Mouse (Mus musculus) testis, adult 2 months (tissue): ENCODE results near the gene Nrl. TPM values are rescaled to one million over a fixed set of nuclear protein-coding genes. Genes with fewer than 3 reads are reported as not detected.
A peak's percentile ranks its signal among the peaks of the same experiment; 100 is the strongest.

ENCODE experiments used
- H3K27ac ChIP-seq: fragments of 200-500 bp; 2 replicates; pipeline ENCODE4 v1.5.1; 2012; ENCODE audit warnings: low read depth, low read length; ENCODE audit not compliant: control insufficient read depth, insufficient read depth
- H3K27me3 ChIP-seq: fragments of 200-500 bp; 2 replicates; pipeline ENCODE4 v1.6.1; 2012; ENCODE audit warnings: mild to moderate bottlenecking, low read length, moderate library complexity; ENCODE audit not compliant: control insufficient read depth, insufficient read depth
- H3K36me3 ChIP-seq: fragments of 200-500 bp; 2 replicates; pipeline ENCODE4 v1.6.1; 2012; ENCODE audit warnings: mild to moderate bottlenecking, low read length; ENCODE audit not compliant: control insufficient read depth, insufficient read depth
- H3K4me1 ChIP-seq: fragments of 200-500 bp; 2 replicates; pipeline ENCODE4 v1.6.1; 2012; ENCODE audit warnings: low read length; ENCODE audit not compliant: control insufficient read depth, insufficient read depth
- H3K4me3 ChIP-seq: fragments of 200-500 bp; 2 replicates; pipeline ENCODE4 v1.5.1; 2012; ENCODE audit warnings: low read depth, mild to moderate bottlenecking, low read length, moderate library complexity, mixed read lengths; ENCODE audit not compliant: control insufficient read depth
- CTCF ChIP-seq: fragments of 200-500 bp; IDR thresholded peaks from 2 replicates; pipeline ENCODE4 v1.5.1; 2012; ENCODE audit warnings: low read depth, mild to moderate bottlenecking, inconsistent platforms, low read length, moderate library complexity; ENCODE audit not compliant: control insufficient read depth, insufficient read depth, insufficient replicate concordance
- POLR2A ChIP-seq: fragments of 200-500 bp; IDR thresholded peaks from 2 replicates; pipeline ENCODE4 v1.6.1; 2012; ENCODE audit warnings: low read depth, mild to moderate bottlenecking, inconsistent platforms, low read length, moderate library complexity; ENCODE audit not compliant: control insufficient read depth
- polyA plus RNA-seq: library from polyadenylated mRNA; depleted of rRNA; stranded (reverse); fragments of >200 nt; gene quantifications from 2 replicates; pipeline ENCODE4 v1.2.3, GENCODE M21; 2012

The Nrl gene
- polyA plus RNA-seq, 1 experiment = 0.20 TPM

DNA sequence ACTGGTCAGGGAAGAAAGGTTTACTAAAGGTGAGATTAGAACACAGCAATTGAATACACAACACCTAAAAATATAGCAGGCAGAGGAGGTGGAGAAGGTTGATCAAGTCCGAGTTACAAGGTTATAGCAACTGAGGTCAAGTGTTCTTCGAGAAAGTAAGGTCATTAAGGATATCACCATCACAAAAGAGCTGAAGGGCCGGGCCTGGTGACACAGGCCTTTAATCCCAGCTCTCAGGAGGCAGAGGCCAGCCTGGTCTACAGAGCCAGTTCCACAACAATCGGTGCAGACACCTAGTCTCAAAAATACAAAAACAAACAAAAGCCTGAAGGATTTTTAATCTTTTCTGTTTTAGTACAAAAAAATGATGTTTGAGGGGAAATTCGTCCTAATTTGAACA, 26.6 kb upstream of the Nrl start:
- no peak for TF ChIP-seq CTCF
- TF ChIP-seq POLR2A = no peak
- Histone ChIP-seq H3K27me3 (no peaks in the 10 kb centered on the region), H3K27ac (no peak overlapping the region), H3K4me3 (no peak overlapping the region), H3K4me1 (no peaks in the 10 kb centered on the region), H3K36me3 (no peaks in the 10 kb centered on the region; the same call in 1 of the 2 replicates)

DNA sequence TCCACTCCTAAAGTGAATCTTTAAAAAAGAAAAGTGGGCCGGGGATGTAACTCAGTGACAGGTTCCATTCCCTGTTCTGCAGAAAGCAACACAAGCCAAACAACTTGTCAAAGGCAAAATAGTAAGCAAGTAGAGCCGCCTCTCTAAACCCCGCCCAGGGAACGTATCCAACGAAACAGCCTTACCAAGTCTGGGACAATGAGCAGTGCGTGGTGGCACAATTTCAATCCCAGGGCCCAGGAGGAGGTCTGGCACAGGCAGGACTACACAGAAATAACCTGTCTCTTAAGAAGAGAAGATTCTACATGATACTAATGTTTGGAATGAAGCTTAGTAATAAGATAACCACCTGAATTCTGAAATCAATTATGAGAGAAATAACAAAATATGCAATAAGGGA, 25.4 kb upstream of the Nrl start:
- no peaks in the 10 kb centered on the region for H3K27me3 ChIP-seq
- no peaks in the 10 kb centered on the region; the same call in 1 of the 2 replicates for H3K36me3 ChIP-seq
- H3K4me1 ChIP-seq = no peaks in the 10 kb centered on the region
- TF ChIP-seq CTCF = no peak
- no peak for TF ChIP-seq POLR2A
- H3K4me3 ChIP-seq = no peak overlapping the region
- H3K27ac ChIP-seq = no peak overlapping the region

DNA sequence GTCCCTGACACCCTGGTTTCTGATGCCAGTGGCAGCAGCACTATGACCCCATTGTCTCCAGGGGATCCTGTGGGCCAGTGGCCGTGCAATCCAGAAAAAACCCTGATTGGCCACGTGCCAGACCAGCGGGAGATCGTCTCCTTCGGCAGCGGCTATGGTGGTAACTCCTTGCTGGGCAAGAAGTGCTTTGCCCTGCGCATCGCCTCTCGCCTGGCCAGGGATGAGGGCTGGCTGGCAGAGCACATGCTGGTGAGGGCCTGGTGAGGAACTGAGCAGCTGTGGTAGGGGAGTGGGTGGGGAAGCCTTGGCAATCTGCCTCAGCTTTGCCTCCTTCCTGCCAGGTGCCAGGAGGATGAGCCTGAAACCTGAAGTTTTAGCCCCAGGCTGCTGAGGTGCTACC, 19.6 kb upstream of the Nrl start:
- Histone ChIP-seq H3K4me3 (no peak overlapping the region), H3K36me3 (no peaks in the 10 kb centered on the region; the same call in 1 of the 2 replicates), H3K27ac (no peak overlapping the region), H3K4me1 (peaks cover 4% of the 10 kb centered on the region), H3K27me3 (no peaks in the 10 kb centered on the region)
- no peak for TF ChIP-seq CTCF
- no peak for TF ChIP-seq POLR2A

DNA sequence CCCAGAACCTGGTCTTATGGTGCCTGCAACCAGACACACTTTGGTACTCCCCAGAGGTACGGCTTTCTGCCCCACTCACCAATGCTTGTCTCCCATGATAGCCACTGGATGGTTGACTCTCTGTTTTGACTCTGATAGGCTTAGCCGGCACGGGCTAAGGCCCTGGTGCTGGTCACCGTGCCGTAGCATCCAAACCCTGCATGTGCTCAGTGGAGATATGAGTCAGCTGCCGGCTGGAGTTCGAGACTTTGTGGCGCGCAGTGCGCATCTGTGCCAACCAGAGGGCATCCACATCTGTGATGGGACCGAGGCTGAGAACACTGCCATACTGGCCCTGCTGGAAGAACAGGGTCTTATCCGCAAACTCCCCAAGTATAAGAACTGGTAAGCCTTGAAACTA, 17.5 kb upstream of the Nrl start:
- Histone ChIP-seq H3K4me3 (no peak overlapping the region), H3K4me1 (peaks cover 4% of the 10 kb centered on the region), H3K27me3 (no peaks in the 10 kb centered on the region), H3K36me3 (no peaks in the 10 kb centered on the region), H3K27ac (no peak overlapping the region)
- TF ChIP-seq POLR2A (no peak), CTCF (no peak)

DNA sequence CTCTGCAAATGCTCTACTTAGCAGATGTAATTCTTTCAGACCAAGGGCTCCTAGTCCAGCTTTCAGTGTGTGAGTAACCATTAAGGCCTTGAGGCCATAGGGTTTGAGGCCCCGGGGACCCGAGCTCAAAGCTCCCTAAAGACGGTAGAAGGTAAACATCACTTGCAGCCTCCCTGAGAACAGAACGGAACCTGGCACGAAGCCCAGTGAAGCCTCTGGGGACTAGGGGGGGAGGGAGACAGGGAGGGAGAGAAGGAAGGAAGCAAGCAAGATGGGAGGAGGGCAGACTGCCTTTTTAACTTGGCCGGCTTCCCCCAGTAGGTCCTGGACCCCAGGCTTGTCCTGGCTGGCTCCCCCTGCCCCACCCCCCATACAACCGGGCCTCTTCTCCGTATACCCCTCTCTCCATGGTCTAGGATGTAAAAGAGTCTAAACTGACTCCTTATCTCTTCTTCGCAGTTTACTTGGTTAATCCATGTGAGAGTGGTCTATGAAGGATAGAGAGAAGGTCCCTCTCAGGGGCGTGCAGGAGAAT, 16.1 kb upstream of the Nrl start:
- TF ChIP-seq CTCF (no peak), POLR2A (no peak)
- H3K4me3 ChIP-seq = peak overlapping the region; percentile 66
- no peaks in the 10 kb centered on the region for H3K36me3 ChIP-seq
- H3K4me1 ChIP-seq = peaks cover 4% of the 10 kb centered on the region
- H3K27ac ChIP-seq = no peak overlapping the region
- H3K27me3 ChIP-seq = no peaks in the 10 kb centered on the region

DNA sequence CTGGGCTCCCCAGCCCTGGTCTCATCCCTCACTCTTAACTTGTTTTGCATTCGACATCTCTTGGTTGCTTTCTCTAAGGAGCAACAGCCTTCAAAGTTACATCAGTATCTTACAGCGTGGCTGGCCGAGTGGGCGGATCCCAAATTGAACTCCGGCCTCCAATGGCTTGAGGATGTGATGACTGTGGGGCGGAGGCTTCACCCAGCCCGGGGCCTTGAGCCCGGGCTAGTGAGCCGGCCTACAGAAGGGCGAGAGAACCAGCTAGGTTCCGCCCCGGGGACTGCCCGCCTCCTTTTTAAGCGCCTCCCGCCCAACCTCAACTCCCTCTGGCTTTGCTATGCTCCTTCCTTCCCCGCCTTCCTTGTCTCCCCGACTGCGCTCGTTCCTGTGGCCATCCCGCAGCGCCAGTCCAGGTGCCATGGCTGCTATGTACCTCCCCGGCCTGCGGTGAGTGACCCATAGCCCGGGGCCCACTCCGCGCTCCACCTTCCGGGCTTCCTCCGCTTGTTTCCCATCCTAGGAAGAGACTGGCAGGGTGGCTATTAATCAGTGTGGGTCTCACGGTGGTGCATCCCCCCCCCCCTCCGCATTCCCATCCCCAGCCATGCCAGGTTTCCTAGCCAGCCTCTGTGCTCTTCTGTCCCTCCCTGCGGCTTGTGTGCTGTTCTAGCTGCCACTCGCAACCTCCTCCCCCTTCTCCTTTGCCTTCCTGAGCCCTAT, 15.4 kb upstream of the Nrl start, which contains the start of gene Pck2:
Gene Pck2 (plus strand): TSS at position 200 of the 720 bp plus-strand sequence.
- Histone ChIP-seq H3K4me3 (peak within 1 kb of the TSS; percentile 66), H3K36me3 (no peaks in the 10 kb centered on the region), H3K27ac (no peak within 1 kb of the TSS), H3K4me1 (peaks cover 4% of the 10 kb centered on the region), H3K27me3 (no peaks in the 10 kb centered on the region)
- no peak for TF ChIP-seq POLR2A
- TF ChIP-seq CTCF = no peak

DNA sequence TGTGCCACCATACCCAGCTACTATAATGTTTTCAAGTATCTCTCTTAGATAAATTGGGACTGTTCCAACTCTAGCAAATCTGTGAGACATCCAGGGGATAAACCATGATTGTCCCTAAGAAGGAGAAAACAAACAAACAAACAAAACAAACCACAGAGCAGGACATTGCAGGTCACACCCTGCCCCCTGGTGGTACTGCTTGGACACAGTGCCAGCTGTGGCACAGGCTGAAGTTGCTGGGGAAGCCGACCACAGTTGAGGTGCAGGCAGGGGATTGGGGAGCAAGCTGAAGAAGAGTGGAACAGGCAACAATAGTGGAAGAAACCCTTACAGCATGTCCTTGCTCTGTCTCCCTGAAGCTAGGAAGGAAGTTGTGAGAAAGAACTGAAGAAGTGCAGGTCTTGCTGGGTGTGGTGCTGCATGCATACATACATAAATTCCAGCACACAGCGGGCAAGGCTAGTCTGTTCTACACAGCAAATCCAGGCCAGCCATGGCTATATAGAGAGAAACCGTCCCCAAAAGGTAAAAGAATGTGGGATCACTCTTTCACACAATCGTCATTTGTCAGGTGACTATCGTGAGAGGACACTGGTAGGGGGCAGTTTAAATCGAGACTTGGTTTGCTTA, 11.4 kb upstream of the Nrl start:
- no peak overlapping the region for H3K27ac ChIP-seq
- H3K4me3 ChIP-seq = no peak overlapping the region
- no peaks in the 10 kb centered on the region for H3K36me3 ChIP-seq
- no peaks in the 10 kb centered on the region for H3K27me3 ChIP-seq
- peaks cover 4% of the 10 kb centered on the region for H3K4me1 ChIP-seq
- TF ChIP-seq POLR2A = no peak
- TF ChIP-seq CTCF = peak; percentile 53; the same call in 1 of the 2 replicates
